Mouse (Mus musculus) kidney, adult 18-20 months (tissue): ENCODE results near the gene Snf8.

Experiments used
- DNase-seq: peaks from one replicate; pipeline ENCODE4 v3.0.0; 2021

Gene Snf8

GRCm38 (mm10) chr11:96028130-96028529, 6.6 kb upstream of the Snf8 start:
- DNase-seq, result no peak

GRCm38 (mm10) chr11:96030571-96030970, 4.1 kb upstream of the Snf8 start:
- peak; percentile 50 for DNase-seq

GRCm38 (mm10) chr11:96031701-96032100, 3.0 kb upstream of the Snf8 start:
- no peak for DNase-seq

- no peak for DNase-seq
Observed at GRCm38 (mm10) chr11:96033264-96033663, 1.4 kb upstream of the Snf8 start.

GRCm38 (mm10) chr11:96034116-96034515, 569 bp upstream of the Snf8 start:
- no peak for DNase-seq

- no peak for DNase-seq
Observed at GRCm38 (mm10) chr11:96035133-96035532, 448 bp downstream of the Snf8 start.

GRCm38 (mm10) chr11:96037499-96037898, 2.8 kb downstream of the Snf8 start:
- no peak for DNase-seq

- DNase-seq, result no peak
Observed at GRCm38 (mm10) chr11:96038560-96038959, 3.9 kb downstream of the Snf8 start.

GRCm38 (mm10) chr11:96044803-96045567, 10.3 kb downstream of the Snf8 start:
- no peak for DNase-seq

- no peak for DNase-seq
Observed at GRCm38 (mm10) chr11:96046028-96046427, 11.3 kb downstream of the Snf8 start.

GRCm38 (mm10) chr11:96046793-96047192, 12.1 kb downstream of the Snf8 start:
- DNase-seq, result no peak

- no peak for DNase-seq
Observed at GRCm38 (mm10) chr11:96047469-96048373, 13.0 kb downstream of the Snf8 start.

- no peak for DNase-seq
Observed at GRCm38 (mm10) chr11:96049939-96050338, 15.3 kb downstream of the Snf8 start.

- no peak for DNase-seq
Observed at GRCm38 (mm10) chr11:96050854-96051253, 16.2 kb downstream of the Snf8 start.

- DNase-seq, result no peak
Observed at GRCm38 (mm10) chr11:96058309-96058708, 23.6 kb downstream of the Snf8 start.

GRCm38 (mm10) chr11:96064521-96065214, 30.0 kb downstream of the Snf8 start:
- DNase-seq, result no peak

- peak; percentile 98 for DNase-seq
Observed at GRCm38 (mm10) chr11:96065215-96065911, 30.7 kb downstream of the Snf8 start, which contains the start of gene Ube2z. Gene Ube2z (minus strand): TSS chr11:96065388.

GRCm38 (mm10) chr11:96068231-96068630, 33.5 kb downstream of the Snf8 start:
- DNase-seq, result peak; percentile 9

GRCm38 (mm10) chr11:96070353-96070752, 35.7 kb downstream of the Snf8 start:
- DNase-seq, result peak; percentile 18

- DNase-seq, result no peak
Observed at GRCm38 (mm10) chr11:96071013-96071412, 36.3 kb downstream of the Snf8 start.

- peak; percentile 28 for DNase-seq
Observed at GRCm38 (mm10) chr11:96073295-96073993, 38.8 kb downstream of the Snf8 start.
